Mouse (Mus musculus) bone marrow macrophage, adult 2 months (primary cell): ENCODE results near the gene Gm6040. TPM values are rescaled to one million over a fixed set of nuclear protein-coding genes. Genes with fewer than 3 reads are reported as not detected.
A peak's percentile ranks its signal among the peaks of the same experiment; 100 is the strongest.

ENCODE experiments used
- H3K27ac ChIP-seq: 2 replicates; pipeline ENCODE4 v1.5.1; 2012; ENCODE audit warnings: low read depth, low read length; ENCODE audit not compliant: insufficient read depth
- H3K4me1 ChIP-seq: 2 replicates; pipeline ENCODE4 v1.6.1; 2012; ENCODE audit warnings: low read length; ENCODE audit not compliant: control insufficient read depth, insufficient read depth
- H3K4me3 ChIP-seq: 2 replicates; pipeline ENCODE4 v1.5.1; 2012; ENCODE audit warnings: mild to moderate bottlenecking, low read length, moderate library complexity; ENCODE audit not compliant: insufficient read depth
- CTCF ChIP-seq: IDR thresholded peaks from 2 replicates; pipeline ENCODE4 v1.5.1; 2012; ENCODE audit warnings: low read depth, mild to moderate bottlenecking, low read length, moderate library complexity
- POLR2A ChIP-seq: IDR thresholded peaks from 2 replicates; pipeline ENCODE4 v1.6.1; 2012; ENCODE audit warnings: mild to moderate bottlenecking, low read depth, low read length, borderline replicate concordance
- polyA plus RNA-seq: library from polyadenylated mRNA; stranded (reverse); fragments of >200 nt; gene quantifications from 2 replicates; pipeline ENCODE4 v1.2.4, GENCODE M21; 2012; ENCODE audit not compliant: missing spikeins, insufficient read depth, insufficient read length

Gm6040 gene
- polyA plus RNA-seq, result not detected in 2 replicates

- Histone ChIP-seq H3K27ac (no peak within 1 kb of the TSS), H3K4me1 (no peaks in the 10 kb centered on the region), H3K4me3 (no peak within 1 kb of the TSS)
- TF ChIP-seq POLR2A (no peak), CTCF (no peak)
Observed at GRCm38 (mm10) chr8:20921971-20922370, at the start of gene Gm6040. Gene Gm6040 (minus strand): TSS chr8:20922071.

- TF ChIP-seq POLR2A, result no peak
- TF ChIP-seq CTCF, result no peak
- Histone ChIP-seq H3K4me1 (no peaks in the 10 kb centered on the region), H3K27ac (no peak overlapping the region), H3K4me3 (no peak overlapping the region)
Observed at GRCm38 (mm10) chr8:20964531-20964930, 42.7 kb upstream of the Gm6040 start.

- Histone ChIP-seq H3K4me3 (no peak within 1 kb of the TSS), H3K27ac (no peak within 1 kb of the TSS), H3K4me1 (no peaks in the 10 kb centered on the region)
- TF ChIP-seq CTCF, result no peak
- no peak for TF ChIP-seq POLR2A
Observed at GRCm38 (mm10) chr8:20944610-20945009, 22.7 kb upstream of the Gm6040 start, which contains the start of gene AY761185. Gene AY761185 (minus strand): TSS chr8:20944710.

- H3K4me1 ChIP-seq, result peaks cover 8% of the 10 kb centered on the region
- 0 out of 2 replicates have a peak overlapping the region, but pooled peaks have one; percentile 23 for H3K27ac ChIP-seq
- no peak for TF ChIP-seq POLR2A
- TF ChIP-seq CTCF, result no peak
- no peak overlapping the region for H3K4me3 ChIP-seq
Observed at GRCm38 (mm10) chr8:20912288-20912687, 9.6 kb downstream of the Gm6040 start.

GRCm38 (mm10) chr8:20908256-20908655 lies 13.6 kb downstream of the Gm6040 start:
- H3K27ac ChIP-seq, result no peak overlapping the region
- TF ChIP-seq POLR2A (no peak), CTCF (no peak)

GRCm38 (mm10) chr8:20907119-20907518 lies 14.8 kb downstream of the Gm6040 start:
- H3K27ac ChIP-seq, result peak overlapping the region; percentile 71
- H3K4me1 ChIP-seq, result peaks cover 8% of the 10 kb centered on the region
- TF ChIP-seq POLR2A (no peak), CTCF (no peak)
- H3K4me3 ChIP-seq, result no peak overlapping the region

More at GRCm38 (mm10) chr8:20908256-20908655, 13.6 kb downstream of the Gm6040 start:
- Histone ChIP-seq H3K4me1 (peaks cover 8% of the 10 kb centered on the region), H3K4me3 (no peak overlapping the region)

- TF ChIP-seq CTCF, result no peak
- TF ChIP-seq POLR2A, result no peak
- Histone ChIP-seq H3K4me3 (no peak within 1 kb of the TSS), H3K27ac (no peak within 1 kb of the TSS), H3K4me1 (peaks cover 2% of the 10 kb centered on the region)
Observed at GRCm38 (mm10) chr8:20902527-20902926, 19.3 kb downstream of the Gm6040 start, which contains the start of gene Gm15056. Gene Gm15056 (minus strand): TSS chr8:20902627.

- Histone ChIP-seq H3K4me3 (no peak within 1 kb of the TSS), H3K27ac (no peak within 1 kb of the TSS), H3K4me1 (no peaks in the 10 kb centered on the region; the same call in 1 of the 2 replicates)
- TF ChIP-seq POLR2A (no peak), CTCF (no peak)
Observed at GRCm38 (mm10) chr8:20892369-20892768, 29.5 kb downstream of the Gm6040 start, which contains the start of gene Defb33. Gene Defb33 (plus strand): TSS chr8:20892669.

- Histone ChIP-seq H3K27ac (no peak overlapping the region), H3K4me1 (no peaks in the 10 kb centered on the region), H3K4me3 (no peak overlapping the region)
- TF ChIP-seq CTCF, result no peak
- no peak for TF ChIP-seq POLR2A
Observed at GRCm38 (mm10) chr8:20874608-20875007, 47.3 kb downstream of the Gm6040 start.

Other genes with a start within 250 kb of the Gm6040 start
- gene Defb33, start 29.4 kb downstream of the Gm6040 start, polyA plus RNA-seq, result not detected in 2 replicates
- gene Gm15056, start 19.4 kb downstream of the Gm6040 start, polyA plus RNA-seq, result not detected in 2 replicates
- gene AY761185, start 22.6 kb upstream of the Gm6040 start, polyA plus RNA-seq, result not detected in 2 replicates
- not detected in 2 replicates for gene Defa21, start 103.5 kb upstream of the Gm6040 start, polyA plus RNA-seq
- not detected in 2 replicates for gene Defa23, start 133.0 kb upstream of the Gm6040 start, polyA plus RNA-seq
- gene Defa35, start 143.0 kb upstream of the Gm6040 start, polyA plus RNA-seq, result not detected in 2 replicates
- not detected in 2 replicates for gene Defa25, start 162.4 kb upstream of the Gm6040 start, polyA plus RNA-seq
- gene Gm14851, start 174.0 kb upstream of the Gm6040 start, polyA plus RNA-seq, result not detected in 2 replicates
- not detected in 2 replicates for gene Defa30, start 212.6 kb upstream of the Gm6040 start, polyA plus RNA-seq
- not detected in 2 replicates for gene Defa22, start 240.2 kb upstream of the Gm6040 start, polyA plus RNA-seq